Mouse (Mus musculus): ENCODE data around the gene Gm45234. TPM values are rescaled to one million over a fixed set of nuclear protein-coding genes. Genes with fewer than 3 reads are reported as not detected.

Gene Gm45234
- total and polyA plus RNA-seq, 3 experiments = not detected

DNA sequence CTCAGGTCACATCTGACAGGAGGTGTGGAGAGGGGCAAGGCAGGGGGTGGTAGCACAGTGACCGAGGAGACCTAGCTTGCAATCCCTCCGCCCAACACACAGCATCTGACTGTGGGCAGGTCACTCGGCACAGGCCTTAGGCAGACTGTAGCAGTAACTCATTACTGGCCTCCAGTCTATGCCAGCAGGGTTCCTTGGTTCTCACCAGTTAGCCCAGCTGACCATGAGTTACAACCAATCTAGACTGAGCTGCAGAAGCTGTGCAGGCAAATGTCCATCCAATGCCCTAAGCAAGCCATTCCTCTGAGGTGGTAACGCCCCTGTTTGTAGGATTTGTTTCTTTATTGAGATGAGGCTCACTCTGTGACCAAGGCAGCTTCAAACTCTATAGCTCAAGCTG lies 56.5 kb downstream of the Gm45234 start:
- dilution Hi-C loops (cut with MboI; ENCODE audit: extremely low pct_ligation_motif_present, extremely low pct_unique_long_range_greater_than_20kb, low sequenced_read_pairs) = no loop called here
- Histone ChIP-seq H3K79me2 (replicated peaks; ENCODE audit: control insufficient read depth, extremely low read depth, insufficient read depth, poor library complexity, severe bottlenecking) (peaks cover 2% of the 10 kb centered on the region), H3K4me3 (replicated peaks in 1 of 3; ENCODE audit: low read depth in 2 of 3, low read length in 2 of 3, poor library complexity in 1 of 3) (no peak overlapping the region), H3K4me2 (ENCODE audit: insufficient read depth, low read depth, poor library complexity, severe bottlenecking) (no peak overlapping the region), H3K9ac (ENCODE audit: insufficient read depth, low read depth) (no peak overlapping the region), H3K36me3 (replicated peaks in 1 of 2; ENCODE audit: control insufficient read depth in 1 of 2, insufficient read depth in 1 of 2, low read length in 1 of 2) (peaks cover 59 to 81% of the 10 kb centered on the region in 2 experiments), H3K9me3 (replicated peaks; ENCODE audit: low read length) (no peaks in the 10 kb centered on the region), H3K27me3 (replicated peaks) (no peaks in the 10 kb centered on the region), H3K27ac (ENCODE audit: insufficient read depth, low read depth) (0 out of 2 replicates have a peak overlapping the region, but pooled peaks have one; percentile 3), H3K4me1 (ENCODE audit: control insufficient read depth in 1 of 2, insufficient read depth in 2 of 2) (peaks cover 15 to 54% of the 10 kb centered on the region in 2 experiments)
- DNase-seq (ENCODE audit: extremely low read depth) = no peak
- in situ Hi-C loops (cut with MboI; ENCODE audit: low pct_ligation_motif_present, low pct_unique_long_range_greater_than_20kb, low sequenced_read_pairs) = no loop called here
- TF ChIP-seq ZKSCAN1 (IDR thresholded peaks at IDR 0.05; ENCODE audit: borderline replicate concordance, low read depth, low read length) = no peak
- TF ChIP-seq JUND (conservative IDR thresholded peaks at IDR 0.05; ENCODE audit: low read depth, low read length) = no peak
- TF ChIP-seq KAT2A (IDR thresholded peaks at IDR 0.05; ENCODE audit: insufficient replicate concordance, low read length) = no peak
- no peak for TF ChIP-seq MEF2A (IDR thresholded peaks at IDR 0.05; ENCODE audit: borderline replicate concordance, low read depth, low read length)
- TF ChIP-seq IRF4 (IDR thresholded peaks at IDR 0.05; ENCODE audit: low read depth, low read length) = no peak
- TF ChIP-seq PAX5 (IDR thresholded peaks at IDR 0.05; ENCODE audit: low read length) = no peak
- TF ChIP-seq EP300 (IDR thresholded peaks at IDR 0.05; ENCODE audit: low read length) = no peak
- TF ChIP-seq ELF1 (IDR thresholded peaks at IDR 0.05; ENCODE audit: low read depth, low read length) = no peak
- no peak for TF ChIP-seq TCF12 (IDR thresholded peaks at IDR 0.05; ENCODE audit: low read depth, low read length)
- TF ChIP-seq POLR2A (IDR thresholded peaks at IDR 0.05; ENCODE audit: low read depth, low read length) = no peak
- no peak for TF ChIP-seq MYC (IDR thresholded peaks at IDR 0.05; ENCODE audit: low read depth, low read length)
- no peak for TF ChIP-seq RAD21 (IDR thresholded peaks at IDR 0.05; ENCODE audit: low read depth, low read length)
- TF ChIP-seq BHLHE40 (IDR thresholded peaks at IDR 0.05; ENCODE audit: low read depth, low read length) = no peak
- TF ChIP-seq USF2 (conservative IDR thresholded peaks at IDR 0.05; ENCODE audit: low read depth, low read length) = no peak

DNA sequence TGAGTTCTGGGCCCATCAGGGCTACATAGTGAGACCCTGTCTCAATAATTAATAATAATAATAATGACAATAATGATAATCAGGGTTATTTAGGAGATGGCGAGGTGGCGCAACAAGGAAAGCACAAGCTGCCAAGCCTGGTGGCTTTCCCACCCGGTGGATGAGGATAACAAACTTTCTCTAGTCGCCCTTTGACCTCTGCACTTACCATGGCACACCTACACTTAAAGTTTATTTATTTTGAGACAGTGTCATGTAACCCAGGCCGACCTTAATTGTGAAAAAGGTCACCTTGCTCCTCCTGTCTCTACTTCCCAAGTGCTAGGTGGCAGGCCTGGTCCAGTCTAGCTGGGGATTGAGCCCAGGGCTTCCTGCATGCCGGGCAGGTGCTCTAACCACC lies 57.1 kb downstream of the Gm45234 start:
- Histone ChIP-seq H3K9ac (ENCODE audit: insufficient read depth, low read depth) (no peak overlapping the region), H3K79me2 (replicated peaks; ENCODE audit: control insufficient read depth, extremely low read depth, insufficient read depth, poor library complexity, severe bottlenecking) (peaks cover 4% of the 10 kb centered on the region; the same call in 1 of the 2 replicates), H3K36me3 (replicated peaks in 1 of 2; ENCODE audit: control insufficient read depth in 1 of 2, insufficient read depth in 1 of 2, low read length in 1 of 2) (peaks cover 56 to 81% of the 10 kb centered on the region in 2 experiments), H3K4me3 (replicated peaks in 1 of 3; ENCODE audit: low read depth in 2 of 3, low read length in 2 of 3, poor library complexity in 1 of 3) (no peak overlapping the region), H3K4me1 (ENCODE audit: control insufficient read depth in 1 of 2, insufficient read depth in 2 of 2) (peaks cover 15 to 54% of the 10 kb centered on the region in 2 experiments), H3K27ac (ENCODE audit: insufficient read depth, low read depth) (0 out of 2 replicates have a peak overlapping the region, but pooled peaks have one; percentile 3), H3K4me2 (ENCODE audit: insufficient read depth, low read depth, poor library complexity, severe bottlenecking) (no peak overlapping the region), H3K9me3 (replicated peaks; ENCODE audit: low read length) (no peaks in the 10 kb centered on the region), H3K27me3 (replicated peaks) (no peaks in the 10 kb centered on the region)
- in situ Hi-C loops (cut with MboI; ENCODE audit: low pct_ligation_motif_present, low pct_unique_long_range_greater_than_20kb, low sequenced_read_pairs) = no loop called here
- TF ChIP-seq ZMIZ1 (IDR thresholded peaks at IDR 0.05; ENCODE audit: low read depth, low read length) = no peak
- no peak for DNase-seq (ENCODE audit: extremely low read depth)
- dilution Hi-C loops (cut with MboI; ENCODE audit: extremely low pct_ligation_motif_present, extremely low pct_unique_long_range_greater_than_20kb, low sequenced_read_pairs) = no loop called here

All from CH12.LX (cell line).